Mouse (Mus musculus) MEL (cell line): ENCODE data around the gene Ugt1a1. TPM values are rescaled to one million over a fixed set of nuclear protein-coding genes. Genes with fewer than 3 reads are reported as not detected.
A peak's percentile ranks its signal among the peaks of the same experiment; 100 is the strongest.

Experiments used
- DNase-seq: peaks from one replicate; pipeline ENCODE4 v3.0.0; 2011; ENCODE audit warnings: low read depth, low spot score
- H3K27ac ChIP-seq: 2 replicates; pipeline ENCODE4 v1.5.1; 2012; ENCODE audit warnings: low read depth, mild to moderate bottlenecking, control low read depth, low read length, moderate library complexity; ENCODE audit not compliant: control insufficient read depth
- H3K27me3 ChIP-seq, 2 experiments: fragments of 150-350 bp in 1 of 2; sonication (generic) in 1 of 2; 2 replicates each; pipeline ENCODE4 v1.6.1; 2012; ENCODE audit warnings: low read length in 2 of 2, mild to moderate bottlenecking in 2 of 2, improper control_type of control experiment in 1 of 2, moderate library complexity in 1 of 2; ENCODE audit not compliant: insufficient read depth in 2 of 2, control insufficient read depth in 1 of 2
- H3K36me3 ChIP-seq, 2 experiments: 2 replicates each; pipeline ENCODE4 v1.6.1; 2012 to 2014; ENCODE audit warnings: low read length in 2 of 2, improper control_type of control experiment in 1 of 2, inconsistent platforms in 1 of 2, mild to moderate bottlenecking in 1 of 2; ENCODE audit not compliant: insufficient read depth in 2 of 2, control insufficient read depth in 1 of 2
- H3K4me1 ChIP-seq, 2 experiments: fragments of 150-350 bp in 1 of 2; sonication (generic) in 1 of 2; 2 replicates each; pipeline ENCODE4 v1.6.1; 2012; ENCODE audit warnings: low read length in 2 of 2, improper control_type of control experiment in 1 of 2, mild to moderate bottlenecking in 1 of 2; ENCODE audit not compliant: insufficient read depth in 2 of 2, control insufficient read depth in 1 of 2
- H3K4me3 ChIP-seq, 2 experiments: fragments of 150-350 bp in 1 of 2; sonication (generic) in 1 of 2; 2 replicates each; pipeline ENCODE4 v1.5.1; 2012; ENCODE audit warnings: low read depth in 2 of 2, low read length in 2 of 2, mild to moderate bottlenecking in 2 of 2, moderate library complexity in 2 of 2, control low read depth in 1 of 2, improper control_type of control experiment in 1 of 2; ENCODE audit not compliant: control insufficient read depth in 1 of 2, insufficient read depth in 1 of 2
- H3K79me2 ChIP-seq: 2 replicates; pipeline ENCODE4 v1.6.1; 2012; ENCODE audit warnings: mild to moderate bottlenecking, low read length, moderate library complexity; ENCODE audit not compliant: control insufficient read depth, poor library complexity, insufficient read depth
- H3K9ac ChIP-seq: 2 replicates; pipeline ENCODE4 v1.6.1; 2012; ENCODE audit warnings: low read depth, mild to moderate bottlenecking, control low read depth, low read length, moderate library complexity; ENCODE audit not compliant: control insufficient read depth, poor library complexity, severe bottlenecking
- H3K9me3 ChIP-seq: fragments of 150-350 bp; sonication (generic); replicated peaks from 2 replicates; pipeline ENCODE4 v1.6.1; 2012; ENCODE audit warnings: mild to moderate bottlenecking, low read length, improper control_type of control experiment, moderate library complexity; ENCODE audit not compliant: insufficient read depth
- CHD2 ChIP-seq: IDR thresholded peaks from 2 replicates; pipeline ENCODE4 v1.6.1; 2011; ENCODE audit warnings: low read length, improper control_type of control experiment
- CTCF ChIP-seq, 3 experiments: IDR thresholded peaks in 2 of 3; conservative IDR thresholded peaks in 1 of 3; 2 replicates each; pipeline ENCODE4 v1.5.1; 2011 to 2012; ENCODE audit warnings: low read length in 3 of 3, low read depth in 2 of 3, mild to moderate bottlenecking in 2 of 3, improper control_type of control experiment in 1 of 3, inconsistent platforms in 1 of 3, mixed read lengths in 1 of 3, moderate library complexity in 1 of 3; ENCODE audit not compliant: control insufficient read depth in 1 of 3, insufficient read depth in 1 of 3, poor library complexity in 1 of 3, severe bottlenecking in 1 of 3
- ELF1 ChIP-seq: IDR thresholded peaks from 2 replicates; pipeline ENCODE4 v1.6.1; 2014; ENCODE audit warnings: low read depth, mild to moderate bottlenecking, inconsistent platforms, low read length, improper control_type of control experiment, moderate library complexity
- EP300 ChIP-seq, 2 experiments: IDR thresholded peaks; 2 replicates each; pipeline ENCODE4 v1.6.1; 2011; ENCODE audit warnings: improper control_type of control experiment in 2 of 2, low read length in 2 of 2, low read depth in 1 of 2, mild to moderate bottlenecking in 1 of 2
- ETS1 ChIP-seq: IDR thresholded peaks from 2 replicates; pipeline ENCODE4 v1.6.1; 2012; ENCODE audit warnings: low read depth, mild to moderate bottlenecking, inconsistent platforms, low read length, improper control_type of control experiment, moderate library complexity
- GABPA ChIP-seq: IDR thresholded peaks from 2 replicates; pipeline ENCODE4 v1.6.1; 2012; ENCODE audit warnings: low read depth, mild to moderate bottlenecking, inconsistent platforms, low read length, improper control_type of control experiment, moderate library complexity
- HCFC1 ChIP-seq: IDR thresholded peaks from 2 replicates; pipeline ENCODE4 v1.6.1; 2012; ENCODE audit warnings: low read depth, mild to moderate bottlenecking, inconsistent platforms, low read length, improper control_type of control experiment, moderate library complexity
- JUND ChIP-seq: IDR thresholded peaks from 2 replicates; pipeline ENCODE4 v1.6.1; 2011; ENCODE audit warnings: low read depth, mild to moderate bottlenecking, improper control_type of control experiment, low read length
- KAT2A ChIP-seq: conservative IDR thresholded peaks from 2 replicates; pipeline ENCODE4 v1.6.1; 2012; ENCODE audit warnings: low read depth, low read length, improper control_type of control experiment, inconsistent platforms
- MAFK ChIP-seq: IDR thresholded peaks from 2 replicates; pipeline ENCODE4 v1.6.1; 2011; ENCODE audit warnings: low read depth, mild to moderate bottlenecking, low read length, improper control_type of control experiment, borderline replicate concordance
- MAX ChIP-seq: IDR thresholded peaks from 2 replicates; pipeline ENCODE4 v1.6.1; 2011; ENCODE audit warnings: low read length, improper control_type of control experiment
- MXI1 ChIP-seq: IDR thresholded peaks from 2 replicates; pipeline ENCODE4 v1.6.1; 2011; ENCODE audit warnings: mild to moderate bottlenecking, low read depth, low read length, improper control_type of control experiment
- MYB ChIP-seq: IDR thresholded peaks from 2 replicates; pipeline ENCODE4 v1.6.1; 2011; ENCODE audit warnings: mild to moderate bottlenecking, low read depth, low read length, improper control_type of control experiment
- NELFE ChIP-seq: IDR thresholded peaks from 2 replicates; pipeline ENCODE4 v1.6.1; 2011; ENCODE audit warnings: low read depth, low read length, improper control_type of control experiment
- NRF1 ChIP-seq: IDR thresholded peaks from 2 replicates; pipeline ENCODE4 v1.6.1; 2014; ENCODE audit warnings: low read depth, mild to moderate bottlenecking, inconsistent platforms, low read length, improper control_type of control experiment, moderate library complexity; ENCODE audit not compliant: poor library complexity, insufficient read depth, severe bottlenecking
- POLR2A ChIP-seq, 2 experiments: IDR thresholded peaks; 2 replicates each; pipeline ENCODE4 v1.6.1; 2011 to 2012; ENCODE audit warnings: low read length in 2 of 2, mild to moderate bottlenecking in 2 of 2, control low read depth in 1 of 2, improper control_type of control experiment in 1 of 2, low read depth in 1 of 2, moderate library complexity in 1 of 2; ENCODE audit not compliant: control insufficient read depth in 1 of 2, insufficient read depth in 1 of 2, poor library complexity in 1 of 2
- POLR2AphosphoS5 ChIP-seq: IDR thresholded peaks from 2 replicates; pipeline ENCODE4 v1.6.1; 2012; ENCODE audit warnings: low read depth, borderline replicate concordance, mild to moderate bottlenecking, inconsistent platforms, low read length, moderate library complexity, mixed read lengths
- RCOR1 ChIP-seq: IDR thresholded peaks from 2 replicates; pipeline ENCODE4 v1.6.1; 2012; ENCODE audit warnings: low read depth, mild to moderate bottlenecking, inconsistent platforms, low read length, improper control_type of control experiment
- SMC3 ChIP-seq: IDR thresholded peaks from 2 replicates; pipeline ENCODE4 v1.6.1; 2011; ENCODE audit warnings: low read depth, low read length, improper control_type of control experiment
- TBP ChIP-seq: IDR thresholded peaks from 2 replicates; pipeline ENCODE4 v1.8.0; 2011; ENCODE audit warnings: low read depth, low read length, improper control_type of control experiment
- TCF12 ChIP-seq: IDR thresholded peaks from 2 replicates; pipeline ENCODE4 v1.6.1; 2014; ENCODE audit warnings: low read depth, mild to moderate bottlenecking, inconsistent platforms, low read length, improper control_type of control experiment, moderate library complexity
- UBTF ChIP-seq: IDR thresholded peaks from 2 replicates; pipeline ENCODE4 v1.6.1; 2012; ENCODE audit warnings: low read depth, mild to moderate bottlenecking, inconsistent platforms, low read length, improper control_type of control experiment, moderate library complexity, borderline replicate concordance; ENCODE audit not compliant: insufficient read depth
- USF1 ChIP-seq: IDR thresholded peaks from 2 replicates; pipeline ENCODE4 v1.6.1; 2014; ENCODE audit warnings: low read depth, mild to moderate bottlenecking, inconsistent platforms, low read length, improper control_type of control experiment, moderate library complexity
- USF2 ChIP-seq, 2 experiments: IDR thresholded peaks; 2 replicates each; pipeline ENCODE4 v1.6.1; 2011 to 2012; ENCODE audit warnings: improper control_type of control experiment in 2 of 2, low read length in 2 of 2, borderline replicate concordance in 1 of 2, inconsistent platforms in 1 of 2, low read depth in 1 of 2, mild to moderate bottlenecking in 1 of 2; ENCODE audit not compliant: insufficient read depth in 1 of 2
- ZC3H11A ChIP-seq: IDR thresholded peaks from 2 replicates; pipeline ENCODE4 v1.6.1; 2012; ENCODE audit warnings: low read depth, mild to moderate bottlenecking, inconsistent platforms, low read length, improper control_type of control experiment
- ZKSCAN1 ChIP-seq: IDR thresholded peaks from 2 replicates; pipeline ENCODE4 v1.6.1; 2012; ENCODE audit warnings: low read depth, mild to moderate bottlenecking, inconsistent platforms, low read length, improper control_type of control experiment, moderate library complexity
- ZMIZ1 ChIP-seq: IDR thresholded peaks from 2 replicates; pipeline ENCODE4 v1.6.1; 2012; ENCODE audit warnings: low read depth, mild to moderate bottlenecking, inconsistent platforms, low read length, improper control_type of control experiment, moderate library complexity
- polyA plus RNA-seq, 2 experiments: library from polyadenylated mRNA; stranded (reverse) in 1 of 2; unstranded in 1 of 2; fragments of >175 nt in 1 of 2; fragments of >200 nt in 1 of 2; gene quantifications; 2 replicates each; pipeline versions ENCODE4 v1.2.1 to v1.2.4; 2012; ENCODE audit warnings: low replicate concordance in 2 of 2, low read depth in 1 of 2; ENCODE audit not compliant: insufficient read length in 2 of 2, insufficient read depth in 1 of 2, missing spikeins in 1 of 2
- total RNA-seq: library from RNA; depleted of rRNA; stranded (reverse); fragments of 300-350 nt; gene quantifications from 2 replicates; pipeline ENCODE4 v1.2.3, GENCODE M21; 2012

Gene Ugt1a1
- total and polyA plus RNA-seq, 3 experiments, result not detected

DNA sequence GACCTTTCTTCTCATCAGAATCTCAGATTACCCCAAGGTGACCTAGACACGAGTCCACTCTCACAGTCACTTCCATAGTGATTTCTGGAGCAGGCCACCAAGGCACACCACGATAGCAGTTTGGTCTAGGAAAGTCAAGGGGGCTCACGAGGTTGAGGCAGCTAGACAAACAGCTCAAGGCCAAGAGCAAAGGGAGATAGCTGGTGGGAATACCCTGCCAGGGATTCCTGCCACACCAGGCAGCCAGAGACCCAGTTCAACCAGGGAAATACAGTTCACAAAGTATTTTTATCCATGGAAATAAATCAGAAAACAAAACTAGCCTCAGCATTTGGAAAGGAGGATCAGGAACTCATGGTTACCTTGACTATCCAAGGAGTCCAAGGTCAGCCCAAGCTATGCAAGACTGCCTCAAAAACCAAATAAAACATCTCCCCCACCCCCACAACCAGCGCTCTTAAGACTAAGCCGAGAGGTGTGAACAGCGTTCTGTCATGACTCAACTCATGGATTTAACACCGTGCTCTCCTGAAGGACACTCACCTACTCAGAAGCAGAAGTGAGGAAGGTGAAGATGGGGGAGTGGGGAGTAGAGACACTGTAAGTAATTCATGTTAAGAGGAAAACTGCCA is 52.6 kb downstream of the Ugt1a1 start:
- Histone ChIP-seq H3K9ac (no peak overlapping the region), H3K4me1 (peaks cover 7 to 17% of the 10 kb centered on the region in 2 experiments), H3K27me3 (no peaks in the 10 kb centered on the region), H3K79me2 (no peaks in the 10 kb centered on the region), H3K4me3 (no peak overlapping the region), H3K27ac (no peak overlapping the region), H3K9me3 (no peaks in the 10 kb centered on the region), H3K36me3 (peaks cover 24 to 29% of the 10 kb centered on the region in 2 experiments)
- TF ChIP-seq RCOR1 (no peak), CTCF (IDR thresholded peaks at IDR 0.05 in 2 of 3, conservative IDR thresholded peaks at IDR 0.05 in 1 of 3; ENCODE audit: control insufficient read depth in 1 of 3, insufficient read depth in 1 of 3, low read depth in 2 of 3, low read length in 3 of 3, poor library complexity in 1 of 3, severe bottlenecking in 1 of 3) (no peak), NRF1 (no peak), KAT2A (no peak), ZKSCAN1 (no peak), ZMIZ1 (no peak), ELF1 (no peak), POLR2AphosphoS5 (0 out of 2 replicates have a peak, but pooled peaks have one; percentile 60), ZC3H11A (no peak), TBP (no peak), POLR2A (IDR thresholded peaks at IDR 0.05; ENCODE audit: control insufficient read depth in 1 of 2, insufficient read depth in 1 of 2, low read depth in 1 of 2, low read length in 2 of 2, poor library complexity in 1 of 2) (no peak), NELFE (no peak), CHD2 (no peak), JUND (0 out of 2 replicates have a peak, but pooled peaks have one; percentile 22), EP300 (IDR thresholded peaks at IDR 0.05; ENCODE audit: low read depth in 1 of 2, low read length in 2 of 2) (no peak)
- no peak for DNase-seq

DNA sequence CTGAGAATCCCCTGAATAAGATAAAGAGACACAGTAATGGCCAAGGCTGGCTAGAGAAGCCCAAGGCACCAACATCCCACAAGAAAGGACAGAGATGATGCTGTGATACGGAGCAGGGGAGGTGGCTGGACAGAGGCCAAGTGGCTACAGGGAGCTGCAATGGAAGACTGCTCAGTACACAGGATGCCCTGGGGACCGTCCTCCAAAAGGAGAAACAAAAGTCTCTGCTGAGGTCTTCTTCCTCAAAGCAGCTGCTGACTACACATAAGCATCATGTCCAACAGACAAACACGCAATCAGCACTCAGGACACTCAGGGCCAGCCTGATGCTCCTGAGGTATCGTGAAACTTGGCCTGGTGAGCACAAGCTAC is 53.1 kb downstream of the Ugt1a1 start:
- DNase-seq, result no peak
- Histone ChIP-seq H3K4me3 (no peak overlapping the region), H3K79me2 (no peaks in the 10 kb centered on the region), H3K9me3 (no peaks in the 10 kb centered on the region), H3K27me3 (no peaks in the 10 kb centered on the region), H3K27ac (no peak overlapping the region), H3K36me3 (peaks cover 24 to 34% of the 10 kb centered on the region in 2 experiments)
- no peak for TF ChIP-seq POLR2A (IDR thresholded peaks at IDR 0.05; ENCODE audit: control insufficient read depth in 1 of 2, insufficient read depth in 1 of 2, low read depth in 1 of 2, low read length in 2 of 2, poor library complexity in 1 of 2)
- TF ChIP-seq MAFK, result no peak
- no peak for TF ChIP-seq USF1
- no peak for TF ChIP-seq CHD2
- TF ChIP-seq UBTF, result no peak
- no peak for TF ChIP-seq TBP
- no peak for TF ChIP-seq SMC3
- TF ChIP-seq HCFC1, result no peak
- no peak for TF ChIP-seq GABPA
- TF ChIP-seq POLR2AphosphoS5, result no peak
- no peak for TF ChIP-seq MYB
- no peak for TF ChIP-seq MXI1
- no peak for TF ChIP-seq TCF12
- no peak for TF ChIP-seq MAX
- TF ChIP-seq CTCF (IDR thresholded peaks at IDR 0.05 in 2 of 3, conservative IDR thresholded peaks at IDR 0.05 in 1 of 3; ENCODE audit: control insufficient read depth in 1 of 3, insufficient read depth in 1 of 3, low read depth in 2 of 3, low read length in 3 of 3, poor library complexity in 1 of 3, severe bottlenecking in 1 of 3), result no peak
- TF ChIP-seq ZMIZ1, result no peak
- TF ChIP-seq ETS1, result no peak
- no peak for TF ChIP-seq USF2 (IDR thresholded peaks at IDR 0.05; ENCODE audit: borderline replicate concordance in 1 of 2, insufficient read depth in 1 of 2, low read depth in 1 of 2, low read length in 2 of 2)
- TF ChIP-seq, all 39 proteins: peak for 0
- no peak overlapping the region for H3K9ac ChIP-seq
- peaks cover 7 to 17% of the 10 kb centered on the region in 2 experiments for H3K4me1 ChIP-seq
